Mouse (Mus musculus) liver, adult 2 months (tissue): ENCODE results near the gene Tsc2.

Experiments used
- CTCF ChIP-seq: fragments of 200-500 bp; IDR thresholded peaks from 2 replicates; pipeline ENCODE4 v1.5.1; 2011; ENCODE audit warnings: low read depth, low read length, control low read depth
- POLR2A ChIP-seq: fragments of 200-500 bp; IDR thresholded peaks from 2 replicates; pipeline ENCODE4 v1.6.1; 2011; ENCODE audit warnings: low read length, control low read depth; ENCODE audit not compliant: insufficient read depth; ENCODE audit errors: extremely low read depth

GRCm38 (mm10) chr17:24608370-24608769, 24.1 kb downstream of the Tsc2 start:
- TF ChIP-seq CTCF = no peak
- TF ChIP-seq POLR2A = no peak
